24 mouse cellular contexts compared by ENCODE assay signal in the genomic region with DNA sequence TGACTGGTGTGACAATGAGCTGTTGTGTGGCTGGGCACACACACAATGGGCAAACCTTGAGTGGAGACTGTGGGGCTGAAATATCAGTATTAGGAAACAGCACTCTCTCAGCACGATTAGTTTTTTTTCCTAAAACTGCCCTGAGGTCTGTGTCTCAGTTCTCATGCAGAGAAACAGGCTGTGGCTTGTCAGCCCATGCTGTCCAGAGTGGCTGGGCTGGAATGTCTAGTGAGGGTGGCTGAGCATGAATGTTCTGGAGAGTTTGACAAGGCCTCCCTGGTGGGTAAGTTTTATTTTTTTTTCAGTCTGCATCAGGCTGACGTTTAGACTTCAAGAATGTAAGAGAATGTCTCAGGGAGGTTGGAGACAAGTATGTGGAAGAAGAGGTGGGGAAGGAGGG.
A peak's percentile ranks its signal among the peaks of the same experiment; 100 is the strongest.
DNase-seq lines count a peak whose midpoint lies in the region; ATAC-seq and TF ChIP-seq lines count a peak whose summit lies in the region.
"Had no signal": no experiment of that assay in that cellular context is flagged by ENCODE, and none has a peak within 500 bp of the region (broad histone marks: within the 10 kb centered on the region; RNA-seq: fewer than 3 reads in every experiment).

No protein-coding gene starts in this region.

- H3K4me3 ChIP-seq in lung, embryonic 14.5 days (ENCODE audit: low read depth, low read length): no peak overlapping the region
- no peak overlapping the region for H3K4me3 ChIP-seq in embryonic facial prominence, embryonic 10.5 days
- H3K4me3 ChIP-seq in embryonic facial prominence, embryonic 13.5 days: no peak overlapping the region
- H3K4me3 ChIP-seq in forebrain, embryonic 14.5 days (ENCODE audit: low read depth, low read length): no peak overlapping the region
- H3K4me3 ChIP-seq: heart, embryonic 15.5 days; hindbrain, embryonic 15.5 days; intestine, embryonic 15.5 days; left cerebral cortex, adult 2 months; limb, embryonic 10.5 days had no signal

- peak; percentile 78 for DNase-seq in lung, embryonic 14.5 days
- no peak for DNase-seq in lung, postnatal 25 days (ENCODE audit: low spot score)
- DNase-seq in embryonic facial prominence, embryonic 10.5 days (ENCODE audit: low spot score): peak; percentile 17
- peak; percentile 7 for DNase-seq in lung, postnatal 36 days
- no peak for DNase-seq in left cerebral cortex, postnatal 10 days (ENCODE audit: extremely low spot score in 1 of 2, low spot score in 2 of 2)
- no peak for DNase-seq in forebrain, embryonic 14.5 days (ENCODE audit: low spot score)
- DNase-seq: adrenal gland, adult 2 months; cerebellum, adult 2 months; cerebellum, postnatal 36 days; forebrain, postnatal 0 days; heart, adult 11 months; heart, postnatal 4 days; kidney, postnatal 36 days; layer of hippocampus, adult 9-11 months; right cerebral cortex, postnatal 14 days; spleen, adult 18-20 months had no signal

- no peak overlapping the region for H3K4me2 ChIP-seq in lung, embryonic 14.5 days
- H3K4me2 ChIP-seq in embryonic facial prominence, embryonic 13.5 days: no peak overlapping the region
- no peak overlapping the region for H3K4me2 ChIP-seq in forebrain, embryonic 14.5 days (ENCODE audit: low read length)
- H3K4me2 ChIP-seq: heart, embryonic 15.5 days; hindbrain, embryonic 15.5 days; intestine, embryonic 15.5 days; liver, embryonic 11.5 days had no signal

- H3K36me3 ChIP-seq in lung, embryonic 14.5 days (ENCODE audit: insufficient read depth): no peaks in the 10 kb centered on the region
- no peaks in the 10 kb centered on the region for H3K36me3 ChIP-seq in embryonic facial prominence, embryonic 10.5 days (replicated peaks)
- no peaks in the 10 kb centered on the region for H3K36me3 ChIP-seq in embryonic facial prominence, embryonic 13.5 days
- no peaks in the 10 kb centered on the region for H3K36me3 ChIP-seq in forebrain, embryonic 14.5 days (ENCODE audit: control insufficient read depth, insufficient read depth, low read length)
- H3K36me3 ChIP-seq: heart, embryonic 15.5 days; hindbrain, embryonic 15.5 days; intestine, embryonic 15.5 days; limb, embryonic 10.5 days had no signal

- H3K9ac ChIP-seq in lung, embryonic 14.5 days: no peak overlapping the region
- H3K9ac ChIP-seq in embryonic facial prominence, embryonic 13.5 days: no peak overlapping the region
- no peak overlapping the region for H3K9ac ChIP-seq in forebrain, embryonic 14.5 days (ENCODE audit: low read length)
- H3K9ac ChIP-seq: forebrain, postnatal 0 days; heart, embryonic 15.5 days; hindbrain, embryonic 15.5 days; intestine, embryonic 15.5 days had no signal

- intact Hi-C loops in left cerebral cortex, postnatal 10 days (cut with DNase I): no loop called here

- H3K27ac ChIP-seq in lung, embryonic 14.5 days (ENCODE audit: low read depth): peak overlapping the region; percentile 62; the same call in 1 of the 2 replicates
- no peak overlapping the region for H3K27ac ChIP-seq in embryonic facial prominence, embryonic 10.5 days (replicated peaks)
- H3K27ac ChIP-seq in embryonic facial prominence, embryonic 13.5 days: peak overlapping the region; percentile 57; the same call in 1 of the 2 replicates
- H3K27ac ChIP-seq in forebrain, embryonic 14.5 days (ENCODE audit: low read depth, low read length): no peak overlapping the region
- H3K27ac ChIP-seq: heart, embryonic 15.5 days; hindbrain, embryonic 15.5 days; intestine, embryonic 15.5 days; left cerebral cortex, adult 2 months; limb, embryonic 10.5 days had no signal

- TF ChIP-seq CTCF in lung, embryonic 14.5 days (IDR thresholded peaks at IDR 0.05; ENCODE audit: low read depth): no peak

- peak; percentile 68 for ATAC-seq in lung, embryonic 14.5 days (ENCODE audit: insufficient read depth)
- no peak for ATAC-seq in embryonic facial prominence, embryonic 13.5 days (ENCODE audit: insufficient number of reproducible peaks, insufficient read depth, low FRiP score, low TSS enrichment, low read depth)
- ATAC-seq in forebrain, embryonic 14.5 days: no peak
- ATAC-seq: forebrain, postnatal 0 days; intestine, embryonic 15.5 days; midbrain, embryonic 16.5 days had no signal

- H3K4me1 ChIP-seq in lung, embryonic 14.5 days (ENCODE audit: insufficient read depth): peaks cover 8% of the 10 kb centered on the region
- H3K4me1 ChIP-seq in embryonic facial prominence, embryonic 10.5 days: no peaks in the 10 kb centered on the region
- peaks cover 13% of the 10 kb centered on the region; the same call in 1 of the 2 replicates for H3K4me1 ChIP-seq in embryonic facial prominence, embryonic 13.5 days
- H3K4me1 ChIP-seq in forebrain, embryonic 14.5 days (ENCODE audit: control insufficient read depth, insufficient read depth, low read length): no peaks in the 10 kb centered on the region
- H3K4me1 ChIP-seq: heart, embryonic 15.5 days; hindbrain, embryonic 15.5 days; intestine, embryonic 15.5 days; limb, embryonic 10.5 days had no signal

- H3K9me3 ChIP-seq in lung, embryonic 14.5 days (ENCODE audit: low read depth, low read length): no peaks in the 10 kb centered on the region
- H3K9me3 ChIP-seq in embryonic facial prominence, embryonic 10.5 days: no peaks in the 10 kb centered on the region
- H3K9me3 ChIP-seq in embryonic facial prominence, embryonic 13.5 days: no peaks in the 10 kb centered on the region
- no peaks in the 10 kb centered on the region for H3K9me3 ChIP-seq in forebrain, embryonic 14.5 days (replicated peaks; ENCODE audit: control insufficient read depth, low read length)
- H3K9me3 ChIP-seq: heart, embryonic 15.5 days; hindbrain, embryonic 15.5 days; intestine, embryonic 15.5 days; limb, embryonic 10.5 days had no signal

- no peaks in the 10 kb centered on the region for H3K27me3 ChIP-seq in lung, embryonic 14.5 days (ENCODE audit: insufficient read depth, low read length)
- H3K27me3 ChIP-seq in embryonic facial prominence, embryonic 10.5 days (replicated peaks; ENCODE audit: low read depth, poor library complexity, severe bottlenecking): no peaks in the 10 kb centered on the region
- H3K27me3 ChIP-seq in embryonic facial prominence, embryonic 13.5 days: no peaks in the 10 kb centered on the region
- H3K27me3 ChIP-seq in forebrain, embryonic 14.5 days (replicated peaks; ENCODE audit: control insufficient read depth, insufficient read depth, low read length): no peaks in the 10 kb centered on the region
- H3K27me3 ChIP-seq: heart, embryonic 15.5 days; hindbrain, embryonic 15.5 days; intestine, embryonic 15.5 days had no signal

- WGBS in lung, embryonic 14.5 days: 11% methylated on average over 2 of the region's 2 CpGs
- 66% methylated on average over 2 of the region's 2 CpGs for WGBS in embryonic facial prominence, embryonic 10.5 days
- WGBS in embryonic facial prominence, embryonic 13.5 days: 18% methylated on average over 2 of the region's 2 CpGs
- 65% methylated on average over 2 of the region's 2 CpGs for WGBS in forebrain, embryonic 14.5 days

Comparison
In these comparisons a context has a peak if more than half of its experiments do, and no peak if none do; other contexts are left out.
1. DNase-seq: peak in lung, embryonic 14.5 days (single experiment), embryonic facial prominence, embryonic 10.5 days (single experiment) and lung, postnatal 36 days (single experiment); none in lung, postnatal 25 days (single experiment), left cerebral cortex, postnatal 10 days (0 of 2) and forebrain, embryonic 14.5 days (single experiment).
2. H3K27ac ChIP-seq: peak in lung, embryonic 14.5 days (single experiment) and embryonic facial prominence, embryonic 13.5 days (single experiment); none in embryonic facial prominence, embryonic 10.5 days (single experiment) and forebrain, embryonic 14.5 days (single experiment).